Mouse (Mus musculus) megakaryocyte-erythroid progenitor cell, adult 5-6 weeks (primary cell): Measurements from ENCODE around the gene Enho. TPM values are rescaled to one million over a fixed set of nuclear protein-coding genes. Genes with fewer than 3 reads are reported as not detected.

Source experiments
- total RNA-seq, 2 experiments: library from RNA; stranded (forward) in 1 of 2; stranded (reverse) in 1 of 2; fragments of 200-1000, 215-1000 nt in 1 of 2; fragments of >200 nt in 1 of 2; fragmentation: Nextera tagmentation in 1 of 2; gene quantifications; 2 replicates each; pipeline ENCODE4 v1.2.3; 2014 to 2017

The Enho gene
- total RNA-seq, 2 experiments from 2014 or later = not detected

Other genes with a start within 250 kb of the Enho start
- 29.6 and 35.0 TPM in 2 replicates for gene Kif24, start 175.4 kb downstream of the Enho start, total RNA-seq (2014; fragmentation: Nextera tagmentation)
- 10.8 and 14.9 TPM in 2 replicates for gene Kif24, start 175.4 kb downstream of the Enho start, total RNA-seq (2017)
- gene Nudt2, start 175.2 kb downstream of the Enho start, total RNA-seq (2014; fragmentation: Nextera tagmentation) = 18.1 and 27.4 TPM in 2 replicates
- 18.2 and 40.3 TPM in 2 replicates for gene Nudt2, start 175.2 kb downstream of the Enho start, total RNA-seq (2017)
- gene AI464131, start 137.2 kb downstream of the Enho start, total RNA-seq (2014; fragmentation: Nextera tagmentation) = 0.15 TPM in 1 of 2 replicates, not detected in the other
- gene AI464131, start 137.2 kb downstream of the Enho start, total RNA-seq (2017) = not detected in 2 replicates
- not detected in 2 replicates for gene 1110017D15Rik, start 123.0 kb downstream of the Enho start, total RNA-seq (2014; fragmentation: Nextera tagmentation)
- not detected in 2 replicates for gene 1110017D15Rik, start 123.0 kb downstream of the Enho start, total RNA-seq (2017)
- gene Fam219a, start 70.8 kb downstream of the Enho start, total RNA-seq (2014; fragmentation: Nextera tagmentation) = 1.7 and 1.9 TPM in 2 replicates
- gene Fam219a, start 70.8 kb downstream of the Enho start, total RNA-seq (2017) = 0.11 and 0.52 TPM in 2 replicates
- gene Dnaic1, start 70.5 kb downstream of the Enho start, total RNA-seq (2014; fragmentation: Nextera tagmentation) = not detected in 2 replicates
- not detected in 2 replicates for gene Dnaic1, start 70.5 kb downstream of the Enho start, total RNA-seq (2017)
- gene Cntfr, start 56.8 kb upstream of the Enho start, total RNA-seq (2014; fragmentation: Nextera tagmentation) = not detected in 2 replicates
- gene Cntfr, start 56.8 kb upstream of the Enho start, total RNA-seq (2017) = not detected in 2 replicates
- 21.5 and 39.9 TPM in 2 replicates for gene Il11ra1, start 59.7 kb upstream of the Enho start, total RNA-seq (2014; fragmentation: Nextera tagmentation)
- gene Il11ra1, start 59.7 kb upstream of the Enho start, total RNA-seq (2017) = 36.0 and 45.3 TPM in 2 replicates
- 37.5 and 44.7 TPM in 2 replicates for gene Rpp25l, start 73.2 kb upstream of the Enho start, total RNA-seq (2014; fragmentation: Nextera tagmentation)
- gene Rpp25l, start 73.2 kb upstream of the Enho start, total RNA-seq (2017) = 33.5 and 38.9 TPM in 2 replicates
- 63.4 and 81.2 TPM in 2 replicates for gene Dctn3, start 82.8 kb upstream of the Enho start, total RNA-seq (2014; fragmentation: Nextera tagmentation)
- 50.6 and 80.7 TPM in 2 replicates for gene Dctn3, start 82.8 kb upstream of the Enho start, total RNA-seq (2017)
- not detected in 2 replicates for gene Arid3c, start 90.8 kb upstream of the Enho start, total RNA-seq (2014; fragmentation: Nextera tagmentation)
- not detected in 2 replicates for gene Arid3c, start 90.8 kb upstream of the Enho start, total RNA-seq (2017)
- gene Galt, start 114.9 kb upstream of the Enho start, total RNA-seq (2014; fragmentation: Nextera tagmentation) = 37.9 and 50.1 TPM in 2 replicates
- 28.0 and 31.0 TPM in 2 replicates for gene Galt, start 114.9 kb upstream of the Enho start, total RNA-seq (2017)
- 34.2 and 53.7 TPM in 2 replicates for gene Sigmar1, start 115.8 kb upstream of the Enho start, total RNA-seq (2014; fragmentation: Nextera tagmentation)
- gene Sigmar1, start 115.8 kb upstream of the Enho start, total RNA-seq (2017) = 49.7 and 57.2 TPM in 2 replicates
- 11.7 and 35.2 TPM in 2 replicates for gene Ccl27a, start 133.9 kb upstream of the Enho start, total RNA-seq (2014; fragmentation: Nextera tagmentation)
- 3.0 TPM in 1 of 2 replicates, not detected in the other for gene Ccl27a, start 133.9 kb upstream of the Enho start, total RNA-seq (2017)